Mouse (Mus musculus): ENCODE data around the gene Tle2. TPM values are rescaled to one million over a fixed set of nuclear protein-coding genes. Genes with fewer than 3 reads are reported as not detected.
A peak's percentile ranks its signal among the peaks of the same experiment; 100 is the strongest.

The Tle2 gene
- polyA plus RNA-seq, 1 experiment from 2014 or later: 17.8 TPM

- no peak for DNase-seq (ENCODE audit: low spot score)
- Histone ChIP-seq H3K9ac (ENCODE audit: low read length) (no peak overlapping the region), H3K4me3 (ENCODE audit: low read depth, low read length) (no peak overlapping the region), H3K4me2 (ENCODE audit: low read length) (no peak overlapping the region), H3K27me3 (replicated peaks; ENCODE audit: control insufficient read depth, insufficient read depth, low read length) (no peaks in the 10 kb centered on the region), H3K36me3 (ENCODE audit: control insufficient read depth, insufficient read depth, low read length) (no peaks in the 10 kb centered on the region), H3K4me1 (replicated peaks; ENCODE audit: control insufficient read depth, insufficient read depth, low read length) (peaks cover 8% of the 10 kb centered on the region), H3K9me3 (ENCODE audit: control insufficient read depth, low read length) (no peaks in the 10 kb centered on the region), H3K27ac (ENCODE audit: low read depth) (no peak overlapping the region)
- ATAC-seq (replicated peaks; ENCODE audit: low FRiP score, low TSS enrichment, low read depth): no peak
- 94% methylated on average over 1 of the region's 1 CpGs for WGBS
Measured at GRCm38 (mm10) chr10:81608308-81608707, 33.9 kb downstream of the Tle2 start.

- H3K9ac ChIP-seq (ENCODE audit: low read length): no peak overlapping the region
- no peak overlapping the region for H3K4me3 ChIP-seq (ENCODE audit: low read depth, low read length)
- peaks cover 5% of the 10 kb centered on the region; the same call in 1 of the 2 replicates for H3K4me1 ChIP-seq (replicated peaks; ENCODE audit: control insufficient read depth, insufficient read depth, low read length)
- DNase-seq (ENCODE audit: low spot score) (no peak), ATAC-seq (replicated peaks; ENCODE audit: low FRiP score, low TSS enrichment, low read depth) (no peak)
- no peak overlapping the region for H3K4me2 ChIP-seq (ENCODE audit: low read length)
- WGBS: 73% methylated on average over 3 of the region's 3 CpGs
- H3K27ac ChIP-seq (ENCODE audit: low read depth): no peak overlapping the region
- no peaks in the 10 kb centered on the region for H3K27me3 ChIP-seq (replicated peaks; ENCODE audit: control insufficient read depth, insufficient read depth, low read length)
- no peaks in the 10 kb centered on the region for H3K9me3 ChIP-seq (ENCODE audit: control insufficient read depth, low read length)
- no peaks in the 10 kb centered on the region for H3K36me3 ChIP-seq (ENCODE audit: control insufficient read depth, insufficient read depth, low read length)
Measured at GRCm38 (mm10) chr10:81612779-81613178, 38.4 kb downstream of the Tle2 start.

GRCm38 (mm10) chr10:81615486-81615885 is 41.1 kb downstream of the Tle2 start:
- H3K4me1 ChIP-seq (replicated peaks; ENCODE audit: control insufficient read depth, insufficient read depth, low read length): peaks cover 5% of the 10 kb centered on the region; the same call in 1 of the 2 replicates
- no peak overlapping the region for H3K4me3 ChIP-seq (ENCODE audit: low read depth, low read length)
- 35% methylated on average over 6 of the region's 6 CpGs for WGBS
- no peaks in the 10 kb centered on the region for H3K27me3 ChIP-seq (replicated peaks; ENCODE audit: control insufficient read depth, insufficient read depth, low read length)
- H3K27ac ChIP-seq (ENCODE audit: low read depth): no peak overlapping the region
- no peaks in the 10 kb centered on the region for H3K9me3 ChIP-seq (ENCODE audit: control insufficient read depth, low read length)
- no peak overlapping the region for H3K4me2 ChIP-seq (ENCODE audit: low read length)
- ATAC-seq (replicated peaks; ENCODE audit: low FRiP score, low TSS enrichment, low read depth) (no peak), DNase-seq (ENCODE audit: low spot score) (no peak)
- H3K36me3 ChIP-seq (ENCODE audit: control insufficient read depth, insufficient read depth, low read length): no peaks in the 10 kb centered on the region
- H3K9ac ChIP-seq (ENCODE audit: low read length): no peak overlapping the region

- Histone ChIP-seq H3K4me2 (ENCODE audit: low read length) (no peak overlapping the region), H3K36me3 (ENCODE audit: control insufficient read depth, insufficient read depth, low read length) (peaks cover 33% of the 10 kb centered on the region), H3K9me3 (ENCODE audit: control insufficient read depth, low read length) (no peaks in the 10 kb centered on the region), H3K4me3 (ENCODE audit: low read depth, low read length) (no peak overlapping the region), H3K27me3 (replicated peaks; ENCODE audit: control insufficient read depth, insufficient read depth, low read length) (no peaks in the 10 kb centered on the region), H3K4me1 (replicated peaks; ENCODE audit: control insufficient read depth, insufficient read depth, low read length) (peaks cover 5% of the 10 kb centered on the region; the same call in 1 of the 2 replicates), H3K9ac (ENCODE audit: low read length) (no peak overlapping the region), H3K27ac (ENCODE audit: low read depth) (no peak overlapping the region)
- DNase-seq (ENCODE audit: low spot score): no peak
- no peak for ATAC-seq (replicated peaks; ENCODE audit: low FRiP score, low TSS enrichment, low read depth)
- WGBS: 75% methylated on average over 5 of the region's 5 CpGs
Measured at GRCm38 (mm10) chr10:81619976-81620375, 45.6 kb downstream of the Tle2 start.

- WGBS: 55% methylated on average over 9 of the region's 9 CpGs
- no peak for ATAC-seq (replicated peaks; ENCODE audit: low FRiP score, low TSS enrichment, low read depth)
- H3K9me3 ChIP-seq (ENCODE audit: control insufficient read depth, low read length): no peaks in the 10 kb centered on the region
- peaks cover under 1% of the 10 kb centered on the region; the same call in 1 of the 2 replicates for H3K4me1 ChIP-seq (replicated peaks; ENCODE audit: control insufficient read depth, insufficient read depth, low read length)
- no peak overlapping the region for H3K27ac ChIP-seq (ENCODE audit: low read depth)
- H3K4me3 ChIP-seq (ENCODE audit: low read depth, low read length): no peak overlapping the region
- H3K36me3 ChIP-seq (ENCODE audit: control insufficient read depth, insufficient read depth, low read length): peaks cover 41% of the 10 kb centered on the region
- H3K27me3 ChIP-seq (replicated peaks; ENCODE audit: control insufficient read depth, insufficient read depth, low read length): no peaks in the 10 kb centered on the region
- DNase-seq (ENCODE audit: low spot score): no peak
- no peak overlapping the region for H3K9ac ChIP-seq (ENCODE audit: low read length)
- H3K4me2 ChIP-seq (ENCODE audit: low read length): no peak overlapping the region
Measured at GRCm38 (mm10) chr10:81620786-81621185, 46.4 kb downstream of the Tle2 start.

GRCm38 (mm10) chr10:81623441-81623840 is 49.1 kb downstream of the Tle2 start:
- Histone ChIP-seq H3K4me2 (ENCODE audit: low read length) (no peak overlapping the region), H3K9ac (ENCODE audit: low read length) (no peak overlapping the region), H3K9me3 (ENCODE audit: control insufficient read depth, low read length) (no peaks in the 10 kb centered on the region), H3K36me3 (ENCODE audit: control insufficient read depth, insufficient read depth, low read length) (peaks cover 43% of the 10 kb centered on the region), H3K27me3 (replicated peaks; ENCODE audit: control insufficient read depth, insufficient read depth, low read length) (no peaks in the 10 kb centered on the region), H3K27ac (ENCODE audit: low read depth) (no peak overlapping the region), H3K4me1 (replicated peaks; ENCODE audit: control insufficient read depth, insufficient read depth, low read length) (peaks cover 10% of the 10 kb centered on the region; the same call in 1 of the 2 replicates), H3K4me3 (ENCODE audit: low read depth, low read length) (no peak overlapping the region)
- ATAC-seq (replicated peaks; ENCODE audit: low FRiP score, low TSS enrichment, low read depth) (no peak), DNase-seq (ENCODE audit: low spot score) (no peak)
- WGBS: 48% methylated on average over 8 of the region's 8 CpGs

GRCm38 (mm10) chr10:81626101-81626993 is 52.0 kb downstream of the Tle2 start:
- Histone ChIP-seq H3K4me1 (replicated peaks; ENCODE audit: control insufficient read depth, insufficient read depth, low read length) (peaks cover 10% of the 10 kb centered on the region; the same call in 1 of the 2 replicates), H3K4me2 (ENCODE audit: low read length) (peak overlapping the region; percentile 70), H3K9me3 (ENCODE audit: control insufficient read depth, low read length) (no peaks in the 10 kb centered on the region), H3K27ac (ENCODE audit: low read depth) (peak overlapping the region; percentile 86; the same call in 1 of the 2 replicates), H3K4me3 (ENCODE audit: low read depth, low read length) (peak overlapping the region; percentile 73), H3K36me3 (ENCODE audit: control insufficient read depth, insufficient read depth, low read length) (peaks cover 40% of the 10 kb centered on the region), H3K9ac (ENCODE audit: low read length) (peak overlapping the region; percentile 74), H3K27me3 (replicated peaks; ENCODE audit: control insufficient read depth, insufficient read depth, low read length) (no peaks in the 10 kb centered on the region)
- ATAC-seq (replicated peaks; ENCODE audit: low FRiP score, low TSS enrichment, low read depth) (peak; percentile 13; the same call in 1 of the 2 replicates), DNase-seq (ENCODE audit: low spot score) (peak; percentile 63)
- WGBS: 84% methylated on average over 22 of the region's 22 CpGs

- no peaks in the 10 kb centered on the region for H3K27me3 ChIP-seq (replicated peaks; ENCODE audit: control insufficient read depth, insufficient read depth, low read length)
- peak within 1 kb of the TSS; percentile 70 for H3K4me2 ChIP-seq (ENCODE audit: low read length)
- peaks cover 10% of the 10 kb centered on the region; the same call in 1 of the 2 replicates for H3K4me1 ChIP-seq (replicated peaks; ENCODE audit: control insufficient read depth, insufficient read depth, low read length)
- peak; percentile 89 for ATAC-seq (replicated peaks; ENCODE audit: low FRiP score, low TSS enrichment, low read depth)
- 6% methylated on average over 40 of the region's 40 CpGs for WGBS
- DNase-seq (ENCODE audit: low spot score): peak; percentile 93
- peak within 1 kb of the TSS; percentile 86 for H3K27ac ChIP-seq (ENCODE audit: low read depth)
- H3K36me3 ChIP-seq (ENCODE audit: control insufficient read depth, insufficient read depth, low read length): peaks cover 33% of the 10 kb centered on the region
- peak within 1 kb of the TSS; percentile 74 for H3K9ac ChIP-seq (ENCODE audit: low read length)
- H3K4me3 ChIP-seq (ENCODE audit: low read depth, low read length): peak within 1 kb of the TSS; percentile 73
- H3K9me3 ChIP-seq (ENCODE audit: control insufficient read depth, low read length): no peaks in the 10 kb centered on the region
Measured at GRCm38 (mm10) chr10:81626994-81627835, 52.9 kb downstream of the Tle2 start, which contains the start of gene Sirt6. Gene Sirt6 (minus strand): TSS chr10:81627797.
